Mouse (Mus musculus) midbrain, embryonic 15.5 days (tissue): ENCODE results near the gene AW209491. TPM values are rescaled to one million over a fixed set of nuclear protein-coding genes. Genes with fewer than 3 reads are reported as not detected.

Experiments used
- ATAC-seq: fragments of 200-750 bp; cut with Nextera tagmentation; replicated peaks from 2 replicates; pipeline ENCODE4 v1.8.0; 2017; ENCODE audit warnings: moderate TSS enrichment
- H3K27ac ChIP-seq: fragments of 300-500 bp; sonication (generic); 2 replicates; pipeline ENCODE4 v1.5.1; 2015; ENCODE audit warnings: mild to moderate bottlenecking, inconsistent platforms
- H3K27me3 ChIP-seq: fragments of 300-500 bp; sonication (generic); replicated peaks from 2 replicates; pipeline ENCODE4 v1.6.1; 2015; ENCODE audit warnings: inconsistent platforms
- H3K36me3 ChIP-seq: fragments of 300-500 bp; sonication (generic); replicated peaks from 2 replicates; pipeline ENCODE4 v1.6.1; 2015; ENCODE audit warnings: inconsistent platforms
- H3K4me1 ChIP-seq: fragments of 300-500 bp; sonication (generic); 2 replicates; pipeline ENCODE4 v1.6.1; 2015; ENCODE audit warnings: inconsistent platforms
- H3K4me2 ChIP-seq: fragments of 300-500 bp; sonication (generic); 2 replicates; pipeline ENCODE4 v1.6.1; 2015; ENCODE audit warnings: inconsistent platforms, mild to moderate bottlenecking, moderate library complexity
- H3K4me3 ChIP-seq: fragments of 300-500 bp; sonication (generic); 2 replicates; pipeline ENCODE4 v1.5.1; 2015; ENCODE audit warnings: mild to moderate bottlenecking, inconsistent platforms
- H3K9ac ChIP-seq: fragments of 300-500 bp; sonication (generic); 2 replicates; pipeline ENCODE4 v1.6.1; 2015; ENCODE audit warnings: mild to moderate bottlenecking, inconsistent platforms
- H3K9me3 ChIP-seq: fragments of 300-500 bp; sonication (generic); 2 replicates; pipeline ENCODE4 v1.6.1; 2016; ENCODE audit warnings: inconsistent platforms
- WGBS: fragments of 180-500 bp; shearing (Covaris S2); methylation state at CpG from one replicate; pipeline ENCODE4 v1.1.7; 2015; ENCODE audit warnings: mixed read lengths; 5-methylcytosine and 5-hydroxymethylcytosine counted together
- polyA plus RNA-seq: library from polyadenylated mRNA; unstranded; fragments of >200 nt; fragmentation: Nextera tagmentation; extraction: Ambion mirVana; gene quantifications from 2 replicates; pipeline ENCODE4 v1.2.1, GENCODE M21; 2015

Gene AW209491
- polyA plus RNA-seq = 51.9 and 53.4 TPM in 2 replicates

DNA sequence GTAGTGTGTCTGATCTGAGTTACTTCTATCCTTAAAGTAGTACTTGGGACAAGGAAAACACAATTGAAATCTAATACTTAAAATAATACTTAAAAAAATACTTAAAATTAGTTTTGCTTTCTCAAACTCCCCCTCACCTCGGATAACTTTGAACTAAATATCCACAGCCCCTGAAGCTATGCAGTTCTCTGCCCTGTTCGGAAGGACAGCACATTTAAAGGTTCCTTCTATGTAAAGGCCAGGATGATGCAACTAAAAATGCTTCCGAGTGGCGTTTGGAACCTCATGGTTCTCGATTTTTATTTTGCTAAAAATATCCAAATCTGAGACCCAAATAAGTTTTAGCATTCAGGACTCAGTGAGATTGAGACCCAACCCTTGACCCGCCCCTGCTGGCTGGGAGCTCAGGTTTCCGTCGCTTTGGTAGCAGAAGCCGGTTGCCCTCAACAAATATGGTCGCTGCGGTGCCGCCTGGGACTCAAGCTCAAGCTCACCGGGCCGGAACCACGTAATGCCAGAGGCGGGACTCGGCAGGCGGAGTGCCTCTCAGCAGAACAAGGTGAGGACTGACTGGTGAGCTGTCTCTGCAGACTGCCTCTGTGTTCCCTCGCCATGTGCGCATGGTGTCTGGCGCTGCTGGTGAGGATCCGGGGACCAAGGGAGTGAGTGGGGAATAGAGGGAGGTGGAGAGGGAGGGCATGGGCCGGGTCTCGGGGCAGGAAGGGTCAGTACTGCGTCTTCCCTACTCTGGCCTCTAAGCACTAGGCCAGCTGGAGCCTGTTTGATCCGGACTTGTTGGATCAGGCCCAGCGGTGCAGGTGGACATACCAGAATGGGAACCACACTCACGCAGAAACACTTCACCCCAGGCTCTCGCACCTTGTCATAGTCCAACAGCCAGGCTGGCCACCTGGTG, at the start of gene AW209491:
Gene AW209491, plus strand, starts transcription at position 429 of the 916 bp plus-strand sequence.
- WGBS = under 1% methylated on average over 29 of the region's 29 CpGs
- H3K9ac ChIP-seq = peak within 1 kb of the TSS; percentile 69
- peak within 1 kb of the TSS; percentile 74 for H3K27ac ChIP-seq
- ATAC-seq = peak; percentile 98
- peak within 1 kb of the TSS; percentile 57 for H3K4me3 ChIP-seq
- H3K9me3 ChIP-seq = no peaks in the 10 kb centered on the region
- peak within 1 kb of the TSS; percentile 62 for H3K4me2 ChIP-seq
- peaks cover 15% of the 10 kb centered on the region for H3K36me3 ChIP-seq
- no peaks in the 10 kb centered on the region for H3K27me3 ChIP-seq
- peaks cover 18% of the 10 kb centered on the region for H3K4me1 ChIP-seq

DNA sequence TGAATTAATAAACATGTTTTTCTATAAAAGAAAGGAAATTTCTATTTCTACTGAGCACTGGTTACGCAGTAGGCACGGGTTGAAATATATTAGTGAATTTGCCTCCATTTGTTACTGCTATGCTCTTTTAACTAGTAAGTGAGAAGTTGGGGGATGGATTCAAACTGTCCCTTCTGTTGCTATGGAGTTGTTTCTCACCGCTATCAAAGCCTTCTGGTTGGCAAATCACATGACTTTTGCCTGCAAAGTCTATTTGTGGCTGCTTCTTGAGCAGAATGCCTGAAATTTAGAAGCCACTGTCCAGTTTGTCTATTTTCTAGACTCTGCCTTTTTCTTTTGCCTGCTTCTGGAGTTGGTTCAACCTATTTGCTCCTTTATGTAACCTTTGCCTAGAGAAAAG, 49.6 kb upstream of the AW209491 start:
- WGBS = 86% methylated on average over 3 of the region's 3 CpGs
- Histone ChIP-seq H3K27me3 (no peaks in the 10 kb centered on the region), H3K4me2 (no peak overlapping the region), H3K4me3 (no peak overlapping the region), H3K9me3 (no peaks in the 10 kb centered on the region; the same call in 1 of the 2 replicates), H3K4me1 (no peaks in the 10 kb centered on the region), H3K36me3 (no peaks in the 10 kb centered on the region), H3K9ac (no peak overlapping the region), H3K27ac (no peak overlapping the region)
- no peak for ATAC-seq

DNA sequence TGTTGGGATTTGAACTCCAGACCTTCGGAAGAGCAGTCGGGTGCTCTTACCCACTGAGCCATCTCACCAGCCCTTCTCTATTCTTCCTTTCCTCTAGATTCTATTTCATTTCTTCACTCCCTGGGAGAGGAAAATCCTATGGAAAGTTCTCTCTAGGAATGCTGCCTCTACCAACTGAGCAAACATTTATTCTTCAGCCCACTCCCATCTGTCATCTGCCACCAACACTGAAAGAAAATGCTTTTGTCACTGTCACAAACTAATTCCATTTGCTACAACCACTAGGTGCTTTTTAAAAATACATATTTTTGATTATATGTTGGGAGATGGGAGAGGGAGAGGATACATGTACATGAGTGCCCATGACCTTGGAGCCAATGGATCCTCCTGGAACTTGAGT, 27.2 kb upstream of the AW209491 start:
- Histone ChIP-seq H3K36me3 (no peaks in the 10 kb centered on the region), H3K9ac (no peak overlapping the region), H3K4me2 (no peak overlapping the region), H3K9me3 (no peaks in the 10 kb centered on the region), H3K27ac (no peak overlapping the region), H3K4me3 (no peak overlapping the region), H3K4me1 (no peaks in the 10 kb centered on the region), H3K27me3 (no peaks in the 10 kb centered on the region)
- ATAC-seq = no peak
- 91% methylated on average over 2 of the region's 2 CpGs for WGBS

DNA sequence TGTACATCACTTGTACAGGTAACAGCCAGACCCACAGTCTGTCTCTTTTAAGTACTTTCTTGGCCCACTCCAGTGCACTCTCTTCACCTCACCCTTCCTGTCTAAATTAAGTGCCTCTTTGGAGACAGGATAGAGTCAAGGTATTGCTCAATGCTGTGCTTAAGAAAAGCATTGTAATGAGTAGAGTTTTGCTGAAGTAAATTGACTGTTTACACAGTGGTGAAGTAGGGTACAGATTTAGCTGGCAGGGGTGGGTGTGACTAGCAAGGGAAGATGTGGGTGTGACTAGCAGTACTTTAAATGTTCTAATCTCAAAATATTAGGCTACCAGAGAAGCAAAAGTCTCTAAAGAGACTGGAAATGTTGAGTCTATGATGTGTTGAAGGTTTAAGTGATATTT, 22.3 kb upstream of the AW209491 start:
- H3K4me1 ChIP-seq = peaks cover 13% of the 10 kb centered on the region
- no peak overlapping the region for H3K4me2 ChIP-seq
- H3K27ac ChIP-seq = no peak overlapping the region
- H3K9me3 ChIP-seq = no peaks in the 10 kb centered on the region
- no peaks in the 10 kb centered on the region for H3K27me3 ChIP-seq
- no peak overlapping the region for H3K4me3 ChIP-seq
- H3K36me3 ChIP-seq = peaks cover 10% of the 10 kb centered on the region; the same call in 1 of the 2 replicates
- no peak overlapping the region for H3K9ac ChIP-seq
- ATAC-seq = no peak

DNA sequence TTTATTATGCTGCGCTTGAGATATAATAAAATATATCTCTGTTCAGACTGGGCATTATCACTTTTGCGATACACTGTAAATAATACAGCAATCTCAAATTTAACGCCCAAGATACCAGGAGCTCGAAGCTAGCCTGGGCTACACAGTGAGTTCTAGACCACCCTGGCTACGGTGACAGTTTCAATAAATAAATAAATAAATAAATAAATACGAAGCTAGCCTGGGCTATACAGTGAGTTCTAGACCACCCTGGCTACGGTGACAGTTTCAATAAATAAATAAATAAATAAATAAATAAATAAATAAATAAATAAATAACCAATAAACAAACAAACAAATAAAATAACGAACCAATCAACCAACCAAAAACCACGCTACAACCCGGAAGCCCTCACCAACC, 17.5 kb upstream of the AW209491 start:
- Histone ChIP-seq H3K27me3 (no peaks in the 10 kb centered on the region), H3K4me2 (peak overlapping the region; percentile 56), H3K4me1 (peaks cover 22% of the 10 kb centered on the region), H3K4me3 (peak overlapping the region; percentile 58), H3K36me3 (peaks cover 19% of the 10 kb centered on the region; the same call in 1 of the 2 replicates), H3K27ac (peak overlapping the region; percentile 73), H3K9ac (peak overlapping the region; percentile 89), H3K9me3 (no peaks in the 10 kb centered on the region)
- peak; percentile 84 for ATAC-seq
- 6% methylated on average over 10 of the region's 10 CpGs for WGBS

DNA sequence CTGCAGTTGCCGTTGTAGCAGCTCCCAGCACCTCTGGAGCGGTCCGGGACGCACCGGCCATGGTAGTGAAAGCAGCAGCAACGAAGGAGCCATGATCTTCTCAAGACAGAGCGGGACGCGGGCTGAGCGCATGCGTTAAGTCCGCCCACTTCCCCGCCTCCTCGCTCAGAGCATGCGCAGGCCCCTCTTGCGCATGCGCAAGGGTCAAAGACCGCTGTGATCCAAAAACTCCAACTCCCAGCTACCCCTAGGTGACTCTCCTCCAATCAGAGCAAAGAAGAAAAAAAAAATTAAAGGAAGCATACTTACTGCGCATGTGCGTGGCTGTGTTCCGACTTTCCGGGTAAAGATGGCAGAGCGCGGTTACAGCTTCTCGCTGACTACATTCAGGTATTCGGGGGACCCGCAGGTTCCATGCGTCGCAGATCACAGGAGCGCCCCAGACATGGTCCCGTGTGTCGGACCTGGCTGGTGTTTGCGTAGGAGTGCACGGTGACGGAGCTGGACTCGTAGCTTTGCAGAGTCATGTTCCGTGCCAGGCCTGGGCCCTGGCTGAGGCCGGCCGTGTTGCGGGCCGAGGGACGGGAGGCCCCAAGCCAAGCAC, 16.9 kb upstream of the AW209491 start, which contains the start of the genes Mrpl32 and Psma2:
Gene Mrpl32, minus strand, starts transcription at position 240 of the 604 bp plus-strand sequence.
Gene Psma2, plus strand, starts transcription at position 315 of the 604 bp plus-strand sequence.
- ATAC-seq = peak; percentile 98
- peaks cover 24% of the 10 kb centered on the region; the same call in 1 of the 2 replicates for H3K36me3 ChIP-seq

DNA sequence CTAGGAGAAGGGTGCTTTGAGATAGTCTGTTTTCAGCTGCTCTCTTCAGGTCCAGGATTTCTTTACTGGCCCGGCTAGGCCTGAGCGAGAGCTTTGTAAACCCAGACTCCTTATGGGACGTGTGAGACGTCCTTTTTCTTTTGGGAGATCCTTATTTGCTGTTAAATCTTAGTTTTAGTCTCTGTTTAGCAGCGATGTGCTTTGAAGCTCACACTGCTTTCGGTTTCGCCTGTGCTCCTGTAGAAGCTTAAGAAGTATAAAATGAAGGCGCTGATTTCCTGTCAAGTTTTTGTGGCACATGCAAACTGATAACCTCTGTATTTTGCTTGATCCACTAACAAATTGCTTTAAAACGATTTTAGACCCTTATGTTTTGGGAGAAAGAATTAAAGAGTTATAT, 16.4 kb upstream of the AW209491 start:
- Histone ChIP-seq H3K4me3 (peak overlapping the region; percentile 58), H3K4me1 (peaks cover 22% of the 10 kb centered on the region), H3K27me3 (no peaks in the 10 kb centered on the region), H3K4me2 (peak overlapping the region; percentile 67), H3K9ac (peak overlapping the region; percentile 64), H3K36me3 (peaks cover 23% of the 10 kb centered on the region; the same call in 1 of the 2 replicates), H3K9me3 (no peaks in the 10 kb centered on the region), H3K27ac (peak overlapping the region; percentile 62)
- no peak for ATAC-seq
- WGBS = 1% methylated on average over 9 of the region's 9 CpGs

More for the DNA sequence above, 16.9 kb upstream of the AW209491 start, which contains the start of the genes Mrpl32 and Psma2:
- Histone ChIP-seq H3K9ac (peak within 1 kb of the TSS; percentile 89), H3K4me1 (peaks cover 22% of the 10 kb centered on the region), H3K4me2 (peak within 1 kb of the TSS; percentile 67), H3K9me3 (no peaks in the 10 kb centered on the region), H3K27me3 (no peaks in the 10 kb centered on the region), H3K27ac (peak within 1 kb of the TSS; percentile 73), H3K4me3 (peak within 1 kb of the TSS; percentile 58)
- under 1% methylated on average over 42 of the region's 42 CpGs for WGBS

DNA sequence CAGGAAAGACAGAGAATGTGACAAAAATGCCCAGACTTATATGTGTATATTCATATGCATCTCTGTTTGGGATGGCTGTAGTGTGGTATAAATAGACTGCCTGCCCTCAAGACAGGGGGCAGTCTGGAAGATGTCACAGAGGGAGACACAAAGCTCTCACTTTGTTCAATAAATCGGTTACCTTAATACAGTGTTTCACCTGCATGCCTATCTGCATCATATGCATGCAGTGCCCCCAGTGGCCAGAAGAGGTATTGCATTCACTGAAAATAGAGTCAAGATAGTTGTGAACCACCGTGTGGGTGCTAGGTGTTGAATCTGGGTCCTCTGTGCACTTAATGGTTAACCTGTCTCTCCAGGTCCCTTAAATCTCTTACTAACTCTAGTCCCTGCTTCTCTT, 11.2 kb upstream of the AW209491 start:
- WGBS = 36% methylated on average over 2 of the region's 2 CpGs
- peak; percentile 67 for ATAC-seq
- Histone ChIP-seq H3K9me3 (no peaks in the 10 kb centered on the region), H3K27me3 (no peaks in the 10 kb centered on the region), H3K36me3 (peaks cover 37% of the 10 kb centered on the region), H3K9ac (no peak overlapping the region), H3K4me2 (no peak overlapping the region), H3K27ac (no peak overlapping the region), H3K4me1 (peaks cover 9% of the 10 kb centered on the region; the same call in 1 of the 2 replicates), H3K4me3 (no peak overlapping the region)

DNA sequence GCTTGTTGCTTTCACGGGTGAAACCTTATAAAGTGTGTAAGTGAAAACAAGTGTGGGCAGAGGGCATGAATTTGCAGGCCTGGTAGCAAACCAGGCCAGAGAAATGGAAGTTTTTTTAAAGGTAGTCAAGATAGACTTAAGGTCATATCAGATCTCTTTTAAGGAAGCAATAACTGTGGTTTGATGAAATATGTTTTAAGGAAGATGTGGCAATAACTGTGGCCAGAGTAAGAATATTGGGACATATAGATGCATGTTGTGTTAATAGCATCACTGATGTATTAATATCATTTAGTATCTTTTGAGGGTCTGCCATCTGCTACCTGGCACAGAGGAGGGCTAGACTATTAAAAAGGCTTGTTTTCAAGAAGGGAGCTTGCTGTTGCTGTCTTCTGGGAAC, 10.0 kb downstream of the AW209491 start:
- no peak overlapping the region for H3K27ac ChIP-seq
- no peak overlapping the region for H3K9ac ChIP-seq
- ATAC-seq = no peak
- no peak overlapping the region for H3K4me3 ChIP-seq
- 55% methylated on average over 1 of the region's 1 CpGs for WGBS
- H3K4me1 ChIP-seq = no peaks in the 10 kb centered on the region
- no peaks in the 10 kb centered on the region for H3K9me3 ChIP-seq
- no peaks in the 10 kb centered on the region for H3K27me3 ChIP-seq
- H3K4me2 ChIP-seq = no peak overlapping the region
- peaks cover 22% of the 10 kb centered on the region for H3K36me3 ChIP-seq

DNA sequence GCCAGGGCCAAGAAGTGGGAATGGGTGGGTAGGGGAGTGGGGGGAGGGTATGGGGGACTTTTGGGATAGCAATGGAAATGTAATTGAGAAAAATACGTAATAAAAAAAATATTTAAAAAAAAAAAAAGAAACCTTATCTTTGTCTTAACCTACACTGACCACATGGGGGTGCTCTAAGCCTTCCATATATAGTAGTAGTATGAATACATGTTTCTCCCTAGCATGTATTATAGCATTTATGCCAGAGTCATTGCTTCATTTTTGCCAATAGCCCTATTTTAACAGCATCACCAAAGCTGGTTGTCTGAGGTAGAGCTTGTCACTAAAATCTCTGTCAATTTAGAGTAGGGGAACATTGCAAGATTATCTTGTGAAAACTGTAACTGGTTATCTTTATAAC, 19.3 kb downstream of the AW209491 start:
- Histone ChIP-seq H3K9me3 (no peaks in the 10 kb centered on the region), H3K4me3 (no peak overlapping the region), H3K9ac (no peak overlapping the region), H3K4me2 (no peak overlapping the region), H3K27ac (no peak overlapping the region), H3K4me1 (no peaks in the 10 kb centered on the region), H3K36me3 (no peaks in the 10 kb centered on the region), H3K27me3 (no peaks in the 10 kb centered on the region)
- WGBS = 27% methylated on average over 1 of the region's 1 CpGs
- ATAC-seq = peak; percentile 83

DNA sequence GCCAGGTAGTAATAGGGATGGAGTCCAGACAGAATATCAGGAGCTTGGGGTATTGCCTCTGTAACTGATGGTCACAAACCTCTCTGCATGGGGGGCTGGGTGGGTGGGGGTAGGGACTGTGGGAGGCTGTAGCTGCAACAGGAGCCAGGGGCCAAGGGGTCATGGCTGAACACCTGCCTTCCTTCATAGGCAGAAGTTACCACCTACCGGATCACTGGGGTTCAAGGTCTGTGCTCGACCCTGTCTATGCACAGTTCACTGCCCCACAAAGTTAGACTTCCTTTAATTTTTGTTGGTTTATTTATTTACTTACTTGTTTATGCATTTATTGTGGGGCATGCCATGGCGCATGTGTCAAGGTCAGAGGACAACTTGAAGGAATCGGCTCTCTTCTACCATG, 37.2 kb downstream of the AW209491 start:
- no peak overlapping the region for H3K9ac ChIP-seq
- no peaks in the 10 kb centered on the region for H3K36me3 ChIP-seq
- ATAC-seq = no peak
- H3K4me2 ChIP-seq = no peak overlapping the region
- no peaks in the 10 kb centered on the region for H3K4me1 ChIP-seq
- no peak overlapping the region for H3K27ac ChIP-seq
- no peak overlapping the region for H3K4me3 ChIP-seq
- 97% methylated on average over 4 of the region's 4 CpGs for WGBS
- H3K9me3 ChIP-seq = no peaks in the 10 kb centered on the region
- no peaks in the 10 kb centered on the region for H3K27me3 ChIP-seq

DNA sequence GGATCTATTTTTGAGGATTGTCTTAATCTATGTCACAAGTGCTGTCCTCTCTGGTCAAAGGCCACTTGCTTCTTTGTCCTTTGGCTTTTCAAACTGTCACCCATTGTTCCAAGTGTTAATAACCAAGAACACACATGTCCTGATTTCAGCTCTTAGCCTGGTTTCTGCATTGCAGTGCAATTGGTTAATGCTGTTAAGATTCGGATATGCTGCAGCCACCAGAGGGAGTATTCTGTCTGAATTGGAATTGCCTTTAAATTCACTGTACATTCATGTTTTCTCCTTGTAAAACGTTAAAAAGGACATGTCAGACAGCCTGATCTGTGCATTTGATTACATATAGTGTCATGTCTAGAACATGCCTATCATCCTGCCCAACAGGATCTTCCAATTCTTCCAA, 40.4 kb downstream of the AW209491 start:
- no peak overlapping the region for H3K4me3 ChIP-seq
- H3K27me3 ChIP-seq = no peaks in the 10 kb centered on the region
- H3K9me3 ChIP-seq = no peaks in the 10 kb centered on the region
- WGBS = 22% methylated on average over 2 of the region's 2 CpGs
- H3K4me1 ChIP-seq = no peaks in the 10 kb centered on the region
- no peak overlapping the region for H3K4me2 ChIP-seq
- H3K36me3 ChIP-seq = no peaks in the 10 kb centered on the region
- H3K9ac ChIP-seq = no peak overlapping the region
- no peak overlapping the region for H3K27ac ChIP-seq
- ATAC-seq = peak; percentile 80
